Mouse (Mus musculus) naive thymus-derived CD4-positive, alpha-beta T cell, adult 2 months (primary cell): ENCODE measurements around the gene Gm11027.

ENCODE experiments used
- DNase-seq: peaks from one replicate; pipeline ENCODE4 v3.0.0-alpha.2; 2011; ENCODE audit warnings: low read depth

Gm11027 gene

GRCm38 (mm10) chr12:116280149-116280652 lies 5.0 kb downstream of the Gm11027 start:
- DNase-seq, result no peak

- DNase-seq, result peak; percentile 98
These were observed 5.6 kb downstream of the Gm11027 start, which contains the start of gene Esyt2 for GRCm38 (mm10) chr12:116280653-116281364. TSS of gene Esyt2 (plus strand) at chr12:116281196.

GRCm38 (mm10) chr12:116281427-116282281 lies 6.5 kb downstream of the Gm11027 start:
- DNase-seq, result peak; percentile 47

DNA sequence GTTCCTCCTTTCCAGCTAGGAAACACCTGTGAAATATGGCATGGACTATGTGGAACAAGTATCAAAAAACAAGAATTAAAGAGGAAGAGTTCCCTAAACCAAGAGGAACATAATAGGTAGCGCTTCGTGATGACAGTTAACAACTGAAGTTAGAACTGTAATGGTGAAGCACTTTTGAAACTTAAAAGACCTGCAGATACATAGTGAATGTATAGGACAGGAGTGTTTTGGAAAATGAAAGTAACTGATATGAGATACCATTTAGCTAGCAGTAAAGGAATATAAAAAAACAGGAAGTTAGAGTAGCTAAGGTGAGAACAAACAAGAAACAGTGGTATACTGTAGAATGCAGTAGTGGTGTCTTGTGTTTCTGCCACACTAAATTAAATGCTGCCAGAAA lies 7.7 kb downstream of the Gm11027 start:
- peak; percentile 62 for DNase-seq

DNA sequence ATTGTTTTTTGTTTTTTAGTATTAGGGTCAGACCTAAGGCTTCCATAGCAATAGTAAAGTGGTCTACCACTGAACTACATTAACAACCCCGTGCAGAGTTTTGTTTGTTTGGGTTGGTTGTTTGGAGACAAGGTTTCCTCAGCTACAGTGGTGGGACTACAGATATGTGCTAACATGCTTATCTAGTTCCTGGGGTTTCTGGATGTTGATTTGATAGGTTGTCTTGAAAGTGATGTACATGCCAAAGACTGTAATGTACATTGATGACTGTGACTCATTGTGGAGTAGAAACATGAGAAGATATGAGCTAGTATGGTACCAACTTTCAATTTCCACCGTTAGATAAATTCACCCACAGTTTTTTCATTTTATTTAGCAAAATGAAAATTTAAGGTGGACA lies 8.3 kb downstream of the Gm11027 start:
- DNase-seq, result peak; percentile 55

DNA sequence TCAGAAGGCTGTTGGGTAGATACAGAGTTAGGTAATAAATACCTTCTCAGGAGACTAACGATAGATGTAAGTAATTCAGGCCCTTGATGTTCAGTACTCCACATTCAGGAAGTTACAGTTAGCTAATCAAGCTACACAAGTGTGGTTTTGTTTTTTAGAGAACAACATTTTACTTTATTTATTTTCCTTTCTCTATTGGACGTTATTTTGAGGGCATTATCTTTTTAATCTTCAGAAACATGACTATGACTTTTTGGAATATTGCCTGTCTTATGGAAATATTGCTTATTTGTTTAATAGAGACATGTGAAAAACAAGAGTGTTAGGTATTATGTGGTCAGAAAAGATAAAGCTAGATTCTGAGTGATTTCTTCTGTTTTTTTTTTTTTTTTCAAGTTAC lies 18.0 kb downstream of the Gm11027 start:
- DNase-seq, result peak; percentile 40

DNA sequence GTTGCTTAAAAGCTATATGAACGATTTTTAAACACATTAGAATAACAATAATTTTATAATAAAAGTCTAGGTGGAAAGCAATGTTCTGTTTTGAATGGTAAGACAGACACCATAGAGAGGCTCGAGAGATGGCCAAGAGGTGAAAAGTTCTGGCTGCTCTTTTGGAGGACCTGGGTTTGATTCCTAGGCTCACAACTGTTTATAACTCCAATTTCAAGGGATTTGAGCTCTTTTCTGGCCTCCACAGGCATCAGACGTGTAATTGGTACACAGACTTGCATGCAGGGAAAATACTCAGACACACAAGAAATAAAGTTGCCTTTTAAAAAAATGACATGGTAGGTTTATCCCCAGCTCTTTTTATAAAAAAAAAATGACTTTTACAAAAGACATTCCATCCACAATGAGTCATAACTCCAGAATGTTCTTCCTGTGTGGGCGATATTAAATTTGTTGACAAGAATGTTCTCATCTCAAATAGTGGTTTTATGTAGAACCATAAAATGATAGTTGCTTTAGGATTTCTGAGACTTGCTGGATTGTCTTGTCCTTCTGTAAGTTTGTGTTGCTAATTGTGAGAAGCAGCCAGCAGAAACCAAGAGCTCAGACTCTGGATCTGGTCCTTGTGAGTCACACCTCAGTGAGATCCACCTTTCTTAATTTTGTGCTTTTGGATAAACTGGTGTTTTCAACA lies 18.6 kb downstream of the Gm11027 start:
- no peak for DNase-seq

DNA sequence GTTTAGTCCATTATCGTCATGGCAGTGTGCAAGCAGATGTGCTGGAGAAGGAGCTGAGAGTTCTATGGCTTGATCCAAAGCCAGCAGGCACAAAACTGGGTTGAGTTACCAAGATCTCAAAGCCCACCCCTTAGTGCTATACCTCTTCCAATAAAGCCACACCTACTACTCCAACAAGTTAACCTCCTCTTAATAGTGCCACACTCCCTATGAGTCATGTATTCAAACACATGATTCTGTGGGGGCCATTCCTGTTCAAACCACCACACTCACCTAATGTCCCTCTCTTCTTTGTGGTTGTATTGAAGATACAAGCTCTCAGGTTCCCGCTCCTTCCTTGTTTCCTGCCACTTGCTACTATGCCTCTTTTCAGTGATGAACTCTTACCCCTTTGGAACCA lies 24.7 kb downstream of the Gm11027 start:
- DNase-seq, result no peak

- no peak for DNase-seq
These were observed 27.0 kb downstream of the Gm11027 start for GRCm38 (mm10) chr12:116302181-116302580.

DNA sequence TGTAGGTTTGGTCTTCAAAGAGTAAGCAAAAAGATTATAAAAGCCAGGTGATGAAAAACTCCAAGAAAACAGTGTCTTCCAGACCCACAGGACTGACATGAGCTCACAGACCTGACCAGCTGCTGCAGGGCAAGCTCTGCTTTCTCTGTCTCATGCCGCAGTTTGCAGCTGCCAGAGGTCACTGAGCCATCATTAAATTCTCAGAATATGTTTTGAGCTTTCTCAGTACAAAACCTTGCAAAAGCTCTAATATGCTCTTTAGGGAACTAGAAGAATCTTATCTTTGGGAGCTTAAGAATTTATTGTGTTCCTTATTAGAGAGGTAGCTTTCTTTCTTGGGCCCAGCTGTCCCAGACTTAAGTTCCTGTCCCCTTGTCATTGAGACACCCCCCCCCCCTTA lies 30.9 kb downstream of the Gm11027 start:
- no peak for DNase-seq

DNA sequence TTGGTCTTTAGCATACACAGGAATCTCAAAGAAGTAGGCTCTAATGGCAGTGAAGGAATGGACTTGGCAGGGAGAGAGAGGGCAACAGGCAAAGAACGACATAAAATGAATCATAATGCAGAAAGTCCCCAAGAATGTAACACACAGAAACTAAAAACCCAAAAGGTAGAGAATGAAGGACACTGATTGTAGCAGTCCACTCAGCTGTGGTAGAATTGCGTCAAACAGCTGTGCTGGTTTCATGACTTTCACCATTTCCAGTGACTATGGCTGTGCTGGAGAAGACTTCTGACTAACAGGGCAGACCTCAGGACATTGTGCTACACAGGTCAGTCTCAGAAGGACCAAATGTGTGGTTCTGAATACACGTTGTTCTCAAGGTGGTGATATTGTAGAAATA lies 32.7 kb downstream of the Gm11027 start:
- DNase-seq, result no peak

DNA sequence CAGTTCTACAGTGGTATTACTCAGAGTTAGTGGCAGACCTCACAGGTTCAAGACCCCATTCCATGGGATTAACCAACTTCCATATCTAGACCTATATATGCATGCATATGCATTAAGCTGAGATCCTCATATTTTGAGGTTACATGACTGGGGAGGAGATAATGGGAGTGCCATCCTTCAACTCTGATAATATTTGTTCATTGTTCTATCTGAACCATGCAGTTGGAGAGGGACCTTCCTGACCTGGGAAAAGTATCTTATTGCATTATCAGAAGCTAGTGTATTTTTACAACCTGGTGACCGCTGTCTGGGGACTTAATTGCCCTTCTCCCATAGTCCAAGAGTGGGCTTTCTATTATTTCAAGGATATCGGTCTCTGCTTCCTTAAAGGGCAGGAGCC lies 33.4 kb downstream of the Gm11027 start:
- DNase-seq, result no peak

DNA sequence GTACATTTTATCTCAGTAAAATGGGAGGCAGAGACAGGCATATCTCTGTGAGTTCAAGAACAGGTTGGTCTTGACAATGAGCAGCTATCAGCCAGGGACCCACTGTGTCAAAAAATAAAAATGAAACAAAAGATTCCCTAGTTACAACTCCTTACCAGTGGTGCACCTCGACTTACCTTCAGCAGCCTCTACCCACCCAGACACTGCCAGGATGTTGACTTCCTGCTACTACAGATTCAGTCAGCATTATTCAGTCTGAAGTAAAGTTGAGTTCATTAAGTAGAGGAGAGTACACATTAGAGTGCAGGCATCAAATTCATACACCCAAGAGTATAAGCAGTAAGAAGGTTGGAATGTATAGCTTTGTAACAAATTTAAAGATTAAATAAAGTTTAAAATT lies 38.6 kb downstream of the Gm11027 start:
- DNase-seq, result peak; percentile 61

DNA sequence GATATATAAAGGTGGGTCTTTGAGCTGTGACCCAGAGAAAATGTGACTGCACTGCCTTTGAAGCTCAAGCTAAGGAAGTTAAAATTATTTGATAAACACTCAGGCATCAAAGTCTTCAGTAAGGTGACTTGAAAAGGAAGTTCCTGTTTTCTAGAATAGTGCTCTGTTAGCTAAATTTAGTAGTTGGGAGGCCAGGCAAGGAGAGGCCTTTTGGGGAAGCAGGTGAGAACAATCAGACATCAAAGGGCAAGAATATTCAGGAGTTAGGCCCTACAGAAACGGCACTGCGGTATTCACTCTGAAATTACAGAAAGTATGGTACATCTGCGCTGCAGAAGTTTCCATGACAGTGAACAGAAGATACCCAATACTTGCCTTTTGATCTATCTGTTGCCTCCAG lies 40.3 kb downstream of the Gm11027 start:
- peak; percentile 79 for DNase-seq

DNA sequence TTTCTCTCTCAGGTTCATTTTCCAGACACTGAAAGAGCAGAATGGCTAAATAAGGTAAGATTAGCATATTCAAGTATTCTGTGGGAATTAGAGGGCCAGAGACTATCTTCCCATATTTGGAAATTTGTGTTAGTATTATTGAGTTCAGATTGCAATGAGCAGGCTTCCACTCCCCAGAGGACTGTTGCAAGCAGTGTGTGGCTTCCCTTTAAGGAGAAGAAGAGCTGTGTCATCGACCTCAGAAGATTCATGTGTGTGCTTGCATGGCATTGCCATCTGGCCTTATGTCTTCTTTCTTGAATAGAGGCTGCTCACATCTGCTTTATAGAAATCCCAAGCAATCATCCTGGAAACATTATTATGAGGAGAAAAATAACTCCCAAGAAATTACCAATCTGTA lies 42.6 kb downstream of the Gm11027 start:
- DNase-seq, result no peak
